Mouse (Mus musculus) hindbrain, postnatal 0 days (tissue): ENCODE measurements around the gene Mtmr14. TPM values are rescaled to one million over a fixed set of nuclear protein-coding genes. Genes with fewer than 3 reads are reported as not detected.

ENCODE experiments used
- ATAC-seq: fragments of 200-750 bp; cut with Nextera tagmentation; 2 replicates; pipeline ENCODE4 v1.8.0; 2017; ENCODE audit warnings: mild to moderate bottlenecking, moderate TSS enrichment, moderate library complexity
- DNase-seq: peaks from one replicate; pipeline ENCODE4 v3.0.0-alpha.2; 2015; ENCODE audit warnings: low spot score
- H3K27ac ChIP-seq: fragments of 300-500 bp; sonication (generic); 2 replicates; pipeline ENCODE4 v1.5.1; 2014; ENCODE audit warnings: mild to moderate bottlenecking
- H3K27me3 ChIP-seq: fragments of 300-500 bp; sonication (generic); 2 replicates; pipeline ENCODE4 v1.6.1; 2014; ENCODE audit warnings: low read length, mixed read lengths; ENCODE audit not compliant: insufficient read depth
- H3K36me3 ChIP-seq: fragments of 300-500 bp; sonication (generic); 2 replicates; pipeline ENCODE4 v1.6.1; 2014; ENCODE audit warnings: low read length, mixed read lengths; ENCODE audit not compliant: insufficient read depth
- H3K4me1 ChIP-seq: fragments of 300-500 bp; sonication (generic); 2 replicates; pipeline ENCODE4 v1.6.1; 2014; ENCODE audit warnings: antibody characterized with exemption, low read length, mixed read lengths; ENCODE audit not compliant: insufficient read depth
- H3K4me2 ChIP-seq: fragments of 300-500 bp; sonication (generic); 2 replicates; pipeline ENCODE4 v1.6.1; 2014; ENCODE audit warnings: low read depth, mild to moderate bottlenecking, low read length, moderate library complexity, mixed read lengths
- H3K4me3 ChIP-seq: fragments of 300-500 bp; sonication (generic); 2 replicates; pipeline ENCODE4 v1.5.1; 2014; ENCODE audit warnings: low read length
- H3K9ac ChIP-seq: fragments of 300-500 bp; sonication (generic); replicated peaks from 2 replicates; pipeline ENCODE4 v1.6.1; 2014; ENCODE audit warnings: mild to moderate bottlenecking, low read length, moderate library complexity, mixed read lengths
- H3K9me3 ChIP-seq: fragments of 300-500 bp; sonication (generic); 2 replicates; pipeline ENCODE4 v1.6.1; 2016; ENCODE audit warnings: low read length, mixed read lengths
- CTCF ChIP-seq: IDR thresholded peaks from 2 replicates; pipeline ENCODE4 v1.5.1; 2016; ENCODE audit warnings: antibody characterized with exemption, control low read depth, low read depth
- WGBS: fragments of 180-500 bp; shearing (Covaris S2); extraction: QIAGEN DNeasy Blood & Tissue Kit; methylation state at CpG from one replicate; pipeline ENCODE4 v1.1.7; 2014; 5-methylcytosine and 5-hydroxymethylcytosine counted together
- polyA plus RNA-seq: library from polyadenylated mRNA; unstranded; fragments of >200 nt; fragmentation: Nextera tagmentation; extraction: Ambion mirVana; gene quantifications from 2 replicates; pipeline ENCODE4 v1.2.1, GENCODE M21; 2015
- total RNA-seq: library from RNA; depleted of rRNA; stranded (reverse); fragments of >200 nt; gene quantifications from 2 replicates; pipeline ENCODE4 v1.2.3, GENCODE M21; 2014

The Mtmr14 gene
- total and polyA plus RNA-seq, 2 experiments from 2014 or later = 29.1 to 49.8 TPM

DNA sequence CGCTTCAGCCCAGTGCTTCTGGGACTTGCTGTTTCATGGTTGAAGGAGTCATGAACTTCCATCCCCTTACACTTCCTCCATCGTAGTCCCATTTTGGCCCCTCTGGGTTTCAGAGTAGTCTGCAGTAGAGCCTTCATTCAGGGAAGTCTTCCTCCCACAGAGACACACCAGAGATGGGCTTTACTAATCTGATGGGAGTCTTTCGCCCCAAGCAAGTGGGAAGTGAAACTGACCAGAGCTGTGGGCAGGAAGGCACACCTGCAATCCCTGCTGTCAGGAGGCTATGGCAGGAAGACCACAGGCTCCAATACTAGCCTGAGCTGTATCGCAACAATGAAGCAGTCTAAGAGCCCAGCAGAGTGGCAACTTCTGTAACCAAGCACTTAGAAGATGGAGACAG, 11.8 kb upstream of the Mtmr14 start:
- H3K36me3 ChIP-seq = no peaks in the 10 kb centered on the region
- no peaks in the 10 kb centered on the region for H3K9me3 ChIP-seq
- no peak for ATAC-seq
- H3K27ac ChIP-seq = no peak overlapping the region
- WGBS = 75% methylated on average over 4 of the region's 4 CpGs
- H3K4me3 ChIP-seq = no peak overlapping the region
- no peaks in the 10 kb centered on the region for H3K4me1 ChIP-seq
- no peak overlapping the region for H3K4me2 ChIP-seq
- no peak overlapping the region for H3K9ac ChIP-seq
- TF ChIP-seq CTCF = no peak
- no peak for DNase-seq
- H3K27me3 ChIP-seq = no peaks in the 10 kb centered on the region

DNA sequence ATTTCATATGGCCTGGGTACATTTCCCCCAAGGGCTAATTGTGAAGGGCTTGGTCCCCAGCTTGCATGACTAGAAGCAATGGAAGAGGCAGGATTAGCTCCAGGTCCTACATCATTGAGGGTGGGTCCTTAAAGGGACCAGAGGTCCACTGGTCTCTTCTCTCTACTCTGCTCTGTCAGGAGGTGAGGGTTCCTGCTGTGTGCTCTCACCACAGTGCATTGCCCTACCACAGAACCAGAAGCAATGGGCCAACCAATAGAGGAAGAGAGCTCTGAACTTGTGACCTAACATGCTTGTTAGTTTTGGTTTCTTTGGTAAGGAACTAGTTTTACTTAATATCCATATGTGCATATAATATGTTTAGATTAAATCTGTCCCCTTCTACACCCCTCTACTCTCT, 10.9 kb upstream of the Mtmr14 start:
- DNase-seq = no peak
- no peak overlapping the region for H3K4me3 ChIP-seq
- no peaks in the 10 kb centered on the region for H3K4me1 ChIP-seq
- H3K27me3 ChIP-seq = no peaks in the 10 kb centered on the region
- H3K36me3 ChIP-seq = no peaks in the 10 kb centered on the region
- no peak for TF ChIP-seq CTCF
- ATAC-seq = no peak
- H3K9ac ChIP-seq = no peak overlapping the region
- H3K27ac ChIP-seq = no peak overlapping the region
- H3K9me3 ChIP-seq = no peaks in the 10 kb centered on the region
- no peak overlapping the region for H3K4me2 ChIP-seq

GRCm38 (mm10) chr6:113235141-113235540, 2.5 kb upstream of the Mtmr14 start:
- WGBS = 71% methylated on average over 5 of the region's 5 CpGs
- Histone ChIP-seq H3K4me1 (peaks cover 8% of the 10 kb centered on the region; the same call in 1 of the 2 replicates), H3K4me2 (no peak overlapping the region), H3K27me3 (no peaks in the 10 kb centered on the region), H3K36me3 (no peaks in the 10 kb centered on the region), H3K4me3 (no peak overlapping the region), H3K9me3 (no peaks in the 10 kb centered on the region), H3K9ac (no peak overlapping the region), H3K27ac (no peak overlapping the region)
- TF ChIP-seq CTCF = no peak
- DNase-seq (no peak), ATAC-seq (no peak)

DNA sequence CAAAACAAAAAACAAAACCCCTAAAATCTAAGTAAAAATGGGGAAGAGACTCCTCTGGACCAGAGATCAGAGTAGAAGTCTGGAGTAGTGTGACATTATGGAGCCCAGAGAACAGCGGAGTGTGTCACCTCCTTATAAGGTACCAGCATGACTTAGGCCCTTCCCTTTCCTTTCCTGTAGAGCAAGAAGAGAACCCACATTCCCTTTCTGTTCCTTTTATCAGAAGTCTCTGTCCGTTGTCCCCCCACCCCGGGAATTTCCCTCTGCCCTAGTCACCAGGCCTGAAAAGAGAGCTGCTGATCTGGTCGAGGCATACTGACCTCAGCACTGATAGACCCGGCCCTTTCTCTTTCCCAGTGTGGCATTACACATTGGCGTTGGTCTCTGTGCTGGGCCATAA, 799 bp downstream of the Mtmr14 start:
- no peaks in the 10 kb centered on the region for H3K27me3 ChIP-seq
- TF ChIP-seq CTCF = no peak
- H3K36me3 ChIP-seq = peaks cover 10% of the 10 kb centered on the region; the same call in 1 of the 2 replicates
- 33% methylated on average over 6 of the region's 6 CpGs for WGBS
- H3K27ac ChIP-seq = no peak overlapping the region
- DNase-seq (no peak), ATAC-seq (no peak)
- peak overlapping the region; percentile 67 for H3K9ac ChIP-seq
- H3K4me3 ChIP-seq = peak overlapping the region; percentile 88
- H3K4me1 ChIP-seq = peaks cover 8% of the 10 kb centered on the region; the same call in 1 of the 2 replicates
- peak overlapping the region; percentile 69 for H3K4me2 ChIP-seq
- no peaks in the 10 kb centered on the region for H3K9me3 ChIP-seq

- Histone ChIP-seq H3K4me1 (peaks cover 8% of the 10 kb centered on the region; the same call in 1 of the 2 replicates), H3K9me3 (no peaks in the 10 kb centered on the region), H3K9ac (no peak overlapping the region), H3K27ac (no peak overlapping the region), H3K4me3 (no peak overlapping the region), H3K27me3 (no peaks in the 10 kb centered on the region), H3K4me2 (no peak overlapping the region), H3K36me3 (peaks cover 10% of the 10 kb centered on the region; the same call in 1 of the 2 replicates)
- DNase-seq (no peak), ATAC-seq (no peak)
- WGBS = 89% methylated on average over 1 of the region's 1 CpGs
- TF ChIP-seq CTCF = no peak
Observed at GRCm38 (mm10) chr6:113242753-113243152, 5.1 kb downstream of the Mtmr14 start.

DNA sequence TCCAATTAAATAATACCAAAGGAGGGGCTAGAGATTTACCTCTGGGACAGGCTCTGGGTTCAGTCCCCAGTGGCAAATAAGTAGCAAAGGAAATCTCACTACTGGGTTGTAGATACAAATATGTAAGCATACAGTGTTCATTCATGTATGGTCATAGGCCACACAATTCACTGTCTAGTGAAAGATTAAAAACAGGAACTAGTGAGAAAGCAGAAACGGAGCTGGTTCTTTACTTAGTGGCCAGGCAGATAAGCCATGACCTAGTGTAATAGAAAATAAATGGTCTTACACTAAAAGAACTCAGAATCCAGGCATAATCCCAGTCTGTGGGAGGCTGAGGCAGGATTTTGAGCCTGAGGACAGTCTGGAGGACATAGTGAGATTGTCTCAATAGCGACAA, 7.9 kb downstream of the Mtmr14 start:
- ATAC-seq (no peak), DNase-seq (no peak)
- Histone ChIP-seq H3K4me2 (no peak overlapping the region), H3K4me3 (no peak overlapping the region), H3K4me1 (no peaks in the 10 kb centered on the region), H3K27ac (no peak overlapping the region), H3K27me3 (no peaks in the 10 kb centered on the region), H3K9me3 (no peaks in the 10 kb centered on the region), H3K36me3 (peaks cover 15% of the 10 kb centered on the region), H3K9ac (no peak overlapping the region)
- no peak for TF ChIP-seq CTCF
- WGBS = 85% methylated on average over 2 of the region's 2 CpGs

GRCm38 (mm10) chr6:113250786-113251185, 13.1 kb downstream of the Mtmr14 start:
- no peak overlapping the region for H3K4me2 ChIP-seq
- H3K27me3 ChIP-seq = no peaks in the 10 kb centered on the region
- H3K36me3 ChIP-seq = peaks cover 27% of the 10 kb centered on the region
- H3K4me1 ChIP-seq = no peaks in the 10 kb centered on the region
- no peak overlapping the region for H3K9ac ChIP-seq
- no peak for TF ChIP-seq CTCF
- no peaks in the 10 kb centered on the region for H3K9me3 ChIP-seq
- ATAC-seq = no peak
- no peak overlapping the region for H3K27ac ChIP-seq
- no peak for DNase-seq
- WGBS = 91% methylated on average over 5 of the region's 5 CpGs
- H3K4me3 ChIP-seq = no peak overlapping the region
